Mouse (Mus musculus) erythroblast, embryonic 14.5 days (primary cell): ENCODE results near the gene Ryr3. TPM values are rescaled to one million over a fixed set of nuclear protein-coding genes. Genes with fewer than 3 reads are reported as not detected.

ENCODE experiments used
- H3K27me3 ChIP-seq: 2 replicates; pipeline ENCODE4 v1.6.1; 2012; ENCODE audit warnings: inconsistent platforms; ENCODE audit not compliant: control insufficient read depth
- H3K36me3 ChIP-seq: 2 replicates; pipeline ENCODE4 v1.6.1; 2012; ENCODE audit warnings: mild to moderate bottlenecking, inconsistent platforms; ENCODE audit not compliant: control insufficient read depth
- H3K4me1 ChIP-seq: 2 replicates; pipeline ENCODE4 v1.6.1; 2012; ENCODE audit warnings: inconsistent platforms; ENCODE audit not compliant: control insufficient read depth
- H3K4me3 ChIP-seq: replicated peaks from 2 replicates; pipeline ENCODE3; 2012; ENCODE audit warnings: moderate library complexity, mild to moderate bottlenecking, inconsistent platforms
- H3K9me3 ChIP-seq: 2 replicates; pipeline ENCODE4 v1.6.1; 2012; ENCODE audit warnings: low read length, inconsistent platforms, mixed read lengths; ENCODE audit not compliant: control insufficient read depth
- GATA1 ChIP-seq: IDR thresholded peaks from 2 replicates; pipeline ENCODE4 v1.6.1; 2012; ENCODE audit warnings: low read length, inconsistent platforms, mixed read lengths
- TAL1 ChIP-seq: IDR thresholded peaks from 3 replicates; pipeline ENCODE4 v1.6.1; 2012; ENCODE audit warnings: low read length, inconsistent platforms, mixed read lengths
- polyA plus RNA-seq: library from polyadenylated mRNA; stranded (reverse); fragments of >175 nt; gene quantifications from 2 replicates; pipeline ENCODE4 v1.2.3, GENCODE M21; 2012

The Ryr3 gene
- polyA plus RNA-seq, 1 experiment, result not detected

DNA sequence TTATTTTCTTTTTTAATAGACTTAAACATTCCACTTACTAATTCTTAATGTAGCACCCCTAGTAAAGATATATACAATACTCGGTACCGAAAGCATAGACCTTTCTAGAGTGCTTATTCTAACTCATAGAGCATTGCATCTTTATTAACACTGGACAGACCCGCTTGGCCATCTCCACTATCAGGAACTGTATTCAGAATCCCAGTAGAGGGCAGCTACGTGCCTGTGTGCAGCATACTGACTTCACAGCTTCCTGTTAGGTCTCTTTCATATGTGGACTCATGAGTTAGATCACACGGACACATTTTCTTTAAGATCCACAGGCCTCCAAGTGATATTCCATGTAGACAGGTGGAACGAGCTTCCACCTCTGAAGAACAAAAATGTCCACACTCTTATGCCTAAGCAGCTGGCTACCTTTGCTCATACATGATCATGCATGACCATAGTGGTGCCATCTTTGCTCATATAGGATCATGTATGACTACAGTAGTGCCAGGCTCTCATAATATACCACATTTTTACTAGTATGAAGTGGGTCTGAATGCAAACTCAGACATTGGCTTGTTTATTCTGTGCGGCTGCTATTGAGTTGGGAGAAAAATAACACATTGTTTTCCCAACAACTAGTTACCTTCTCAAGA lies 417.4 kb downstream of the Ryr3 start:
- H3K4me3 ChIP-seq, result no peak overlapping the region
- no peaks in the 10 kb centered on the region for H3K4me1 ChIP-seq
- H3K27me3 ChIP-seq, result no peaks in the 10 kb centered on the region
- H3K9me3 ChIP-seq, result no peaks in the 10 kb centered on the region
- no peak for TF ChIP-seq GATA1
- no peak for TF ChIP-seq TAL1
- H3K36me3 ChIP-seq, result no peaks in the 10 kb centered on the region

DNA sequence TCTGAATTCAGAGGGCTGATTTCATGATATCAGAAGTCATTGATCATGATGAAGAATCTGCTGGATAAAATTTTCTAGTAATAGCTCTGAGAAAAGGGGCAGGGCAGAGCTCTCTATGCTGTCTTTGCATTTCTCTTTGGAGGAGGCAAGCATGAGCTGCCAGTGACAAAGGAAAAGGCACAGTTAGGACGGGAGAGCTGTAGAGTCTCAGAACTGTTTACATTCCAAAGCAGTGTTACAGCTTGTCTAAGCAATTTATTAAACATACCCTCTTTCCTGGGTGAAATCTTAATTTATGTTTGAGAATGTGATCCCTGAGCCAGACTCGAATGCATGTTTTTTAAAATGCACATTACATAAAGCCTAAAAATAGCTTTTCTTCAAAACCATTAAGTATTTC lies 435.3 kb downstream of the Ryr3 start:
- Histone ChIP-seq H3K36me3 (no peaks in the 10 kb centered on the region), H3K4me3 (no peak overlapping the region), H3K27me3 (no peaks in the 10 kb centered on the region), H3K9me3 (no peaks in the 10 kb centered on the region), H3K4me1 (no peaks in the 10 kb centered on the region)
- TF ChIP-seq GATA1 (no peak), TAL1 (no peak)

DNA sequence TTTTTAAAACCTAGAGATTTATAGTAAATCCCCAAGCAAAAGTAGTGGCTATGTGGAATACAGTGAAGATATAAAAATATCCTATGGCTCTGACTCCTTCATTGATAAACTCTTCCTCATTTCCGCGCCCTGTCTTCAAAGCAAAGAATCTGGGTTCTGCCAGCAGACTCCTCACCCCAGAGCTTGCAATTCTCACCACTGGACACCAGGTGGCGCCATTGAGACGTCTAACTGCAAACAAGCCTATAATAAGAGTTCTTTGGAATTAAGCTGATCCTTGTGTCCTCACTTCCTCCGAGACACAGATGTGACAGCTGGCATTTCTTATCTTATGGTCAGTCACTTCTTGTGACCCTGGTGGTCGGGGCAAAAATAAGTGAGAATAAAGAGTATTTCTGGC lies 442.1 kb downstream of the Ryr3 start:
- Histone ChIP-seq H3K4me1 (no peaks in the 10 kb centered on the region), H3K27me3 (no peaks in the 10 kb centered on the region)
- TF ChIP-seq GATA1 (no peak), TAL1 (no peak)

DNA sequence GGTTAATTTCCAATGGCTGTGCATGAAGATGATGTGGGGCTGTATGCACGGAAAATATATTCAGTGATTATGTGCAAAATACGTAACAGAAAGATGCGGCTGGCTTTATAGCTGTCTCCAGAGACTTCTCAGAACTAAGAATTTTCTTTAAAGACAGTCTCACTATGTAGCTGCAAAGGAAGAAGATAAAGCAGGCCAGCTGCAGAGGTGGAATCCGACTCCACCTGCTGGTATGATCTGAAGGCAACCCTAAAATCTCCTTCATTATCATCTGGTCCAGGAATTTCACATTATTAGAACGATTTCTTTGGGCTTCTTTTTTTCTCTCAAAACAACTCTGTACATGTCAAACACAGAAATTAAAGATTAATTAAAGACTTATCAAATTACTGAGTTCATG lies 449.2 kb downstream of the Ryr3 start:
- TF ChIP-seq TAL1 (no peak), GATA1 (no peak)
- Histone ChIP-seq H3K9me3 (no peaks in the 10 kb centered on the region), H3K36me3 (no peaks in the 10 kb centered on the region), H3K4me3 (no peak overlapping the region), H3K4me1 (no peaks in the 10 kb centered on the region), H3K27me3 (no peaks in the 10 kb centered on the region)

More for the DNA sequence above, 442.1 kb downstream of the Ryr3 start:
- Histone ChIP-seq H3K4me3 (no peak overlapping the region), H3K36me3 (no peaks in the 10 kb centered on the region), H3K9me3 (no peaks in the 10 kb centered on the region)

DNA sequence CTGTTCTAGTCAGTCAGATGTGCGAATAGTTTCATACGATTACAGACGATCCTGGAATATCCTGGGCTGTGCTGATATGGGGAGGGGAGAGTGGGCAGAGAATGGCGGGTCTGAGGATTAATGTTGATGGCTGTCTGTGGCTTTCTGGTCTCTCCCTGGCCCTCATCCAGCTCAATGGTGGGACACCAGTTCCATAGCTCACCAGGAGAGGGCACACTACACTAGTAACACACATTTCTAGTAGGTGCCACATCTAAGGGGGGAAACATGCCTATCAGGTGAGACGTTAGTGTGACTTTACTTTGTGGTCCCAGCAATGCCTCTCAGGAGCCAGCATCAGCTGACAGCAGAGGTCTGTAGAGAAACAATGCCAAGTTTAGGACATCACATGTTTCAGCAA lies 451.9 kb downstream of the Ryr3 start:
- no peak for TF ChIP-seq TAL1
- Histone ChIP-seq H3K9me3 (no peaks in the 10 kb centered on the region), H3K36me3 (no peaks in the 10 kb centered on the region), H3K4me3 (no peak overlapping the region), H3K27me3 (no peaks in the 10 kb centered on the region), H3K4me1 (no peaks in the 10 kb centered on the region)

DNA sequence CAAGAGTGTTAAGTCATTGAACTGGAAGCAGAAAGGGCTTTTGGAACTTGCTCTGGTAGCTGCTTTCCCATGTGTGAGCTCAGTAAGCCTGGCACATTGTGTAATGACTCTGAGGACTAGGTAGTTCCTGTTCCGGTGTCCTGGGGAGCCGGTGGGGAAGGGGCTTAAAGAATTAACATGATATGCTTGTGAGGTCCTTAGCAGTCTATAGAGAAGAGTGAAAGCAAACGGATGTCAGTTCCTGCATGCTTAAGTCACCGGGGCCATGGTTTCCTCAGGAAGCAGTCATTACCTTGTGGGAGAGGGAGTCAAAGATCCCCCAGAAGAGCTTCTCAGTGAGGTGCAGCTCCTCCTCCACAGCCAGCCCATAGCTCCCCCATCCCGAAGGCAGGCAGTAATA lies 452.6 kb downstream of the Ryr3 start:
- no peak for TF ChIP-seq TAL1
- TF ChIP-seq GATA1, result no peak
- Histone ChIP-seq H3K36me3 (no peaks in the 10 kb centered on the region), H3K4me1 (no peaks in the 10 kb centered on the region), H3K27me3 (no peaks in the 10 kb centered on the region), H3K4me3 (no peak overlapping the region), H3K9me3 (no peaks in the 10 kb centered on the region)

DNA sequence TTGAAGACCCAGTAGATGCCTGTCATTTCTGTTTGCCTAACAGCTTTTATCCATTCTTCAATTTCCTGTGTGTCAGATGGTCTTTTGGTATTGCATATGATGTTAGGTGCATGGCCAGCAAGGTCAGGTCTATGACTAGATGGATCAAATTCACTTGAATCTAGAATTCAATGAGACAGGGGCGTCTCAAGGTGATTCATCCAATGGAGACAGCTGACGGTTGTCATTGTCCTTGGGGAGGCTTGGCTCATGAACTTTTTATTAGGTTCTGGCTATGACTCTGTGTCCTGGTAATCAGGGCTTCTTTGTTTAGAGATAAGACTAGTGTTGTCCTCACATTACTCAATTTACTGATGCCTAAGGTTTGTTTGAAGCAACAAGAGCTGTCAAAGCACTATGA lies 454.9 kb downstream of the Ryr3 start:
- H3K4me3 ChIP-seq, result no peak overlapping the region
- H3K9me3 ChIP-seq, result no peaks in the 10 kb centered on the region
- H3K36me3 ChIP-seq, result no peaks in the 10 kb centered on the region
- TF ChIP-seq GATA1 (no peak), TAL1 (no peak)
- no peaks in the 10 kb centered on the region for H3K27me3 ChIP-seq
- H3K4me1 ChIP-seq, result no peaks in the 10 kb centered on the region

DNA sequence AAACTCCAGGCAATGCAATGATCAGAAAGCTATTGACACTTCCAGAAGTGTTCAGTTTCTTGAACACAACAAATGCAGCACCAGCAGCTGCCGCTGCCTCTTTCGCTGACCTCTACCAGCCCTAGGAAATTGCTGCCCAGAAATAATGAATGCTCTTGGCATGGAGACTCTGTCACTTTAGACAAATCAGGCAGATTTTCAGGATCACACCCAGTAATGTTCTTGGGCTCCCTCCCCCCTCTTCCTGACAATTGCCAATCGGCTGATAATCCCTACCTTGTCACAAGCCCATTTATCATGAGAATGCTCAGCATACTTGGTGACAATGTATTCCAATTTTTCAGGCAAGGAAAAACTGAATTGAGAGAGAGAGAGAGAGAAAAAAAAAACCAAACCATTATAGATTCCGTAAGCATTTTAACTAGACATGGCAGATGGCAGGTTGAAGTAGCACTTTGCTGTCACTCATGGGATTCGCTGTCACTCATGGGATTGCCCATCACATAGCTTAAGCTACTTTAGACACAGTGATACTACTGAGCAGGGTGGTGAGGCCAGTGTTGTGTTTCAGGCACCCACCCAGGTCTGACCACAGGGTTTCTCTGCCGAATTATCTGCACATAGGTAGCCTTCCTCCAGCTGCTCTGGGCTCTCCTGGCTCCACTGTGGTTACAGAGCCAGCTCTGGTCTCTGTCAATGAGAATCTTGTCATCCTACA lies 455.5 kb downstream of the Ryr3 start:
- no peaks in the 10 kb centered on the region for H3K27me3 ChIP-seq
- H3K4me1 ChIP-seq, result no peaks in the 10 kb centered on the region
- H3K36me3 ChIP-seq, result no peaks in the 10 kb centered on the region
- no peak overlapping the region for H3K4me3 ChIP-seq
- H3K9me3 ChIP-seq, result no peaks in the 10 kb centered on the region
- TF ChIP-seq TAL1 (no peak), GATA1 (no peak)

DNA sequence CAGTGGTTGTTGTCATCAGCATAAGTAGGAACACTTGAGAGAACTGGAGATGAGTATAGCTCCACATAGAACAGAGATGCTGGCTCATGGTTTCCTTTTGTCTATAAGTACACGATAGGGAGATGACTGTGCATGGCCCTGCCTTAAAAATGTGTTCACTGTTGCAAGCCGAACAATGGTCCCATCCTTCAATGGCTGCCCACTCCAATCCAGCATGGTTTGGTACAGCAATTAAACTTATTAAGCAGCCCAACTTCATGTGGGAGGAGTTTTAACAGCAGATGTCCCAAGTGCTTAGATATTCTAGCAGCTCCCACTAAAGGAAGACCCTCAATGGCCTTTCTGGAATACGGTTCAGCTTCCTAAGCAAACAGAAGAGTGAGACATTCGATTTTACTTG lies 456.2 kb downstream of the Ryr3 start:
- no peaks in the 10 kb centered on the region for H3K4me1 ChIP-seq
- TF ChIP-seq GATA1, result no peak
- TF ChIP-seq TAL1, result no peak
- no peaks in the 10 kb centered on the region for H3K9me3 ChIP-seq
- H3K36me3 ChIP-seq, result no peaks in the 10 kb centered on the region
- no peaks in the 10 kb centered on the region for H3K27me3 ChIP-seq
- no peak overlapping the region for H3K4me3 ChIP-seq

DNA sequence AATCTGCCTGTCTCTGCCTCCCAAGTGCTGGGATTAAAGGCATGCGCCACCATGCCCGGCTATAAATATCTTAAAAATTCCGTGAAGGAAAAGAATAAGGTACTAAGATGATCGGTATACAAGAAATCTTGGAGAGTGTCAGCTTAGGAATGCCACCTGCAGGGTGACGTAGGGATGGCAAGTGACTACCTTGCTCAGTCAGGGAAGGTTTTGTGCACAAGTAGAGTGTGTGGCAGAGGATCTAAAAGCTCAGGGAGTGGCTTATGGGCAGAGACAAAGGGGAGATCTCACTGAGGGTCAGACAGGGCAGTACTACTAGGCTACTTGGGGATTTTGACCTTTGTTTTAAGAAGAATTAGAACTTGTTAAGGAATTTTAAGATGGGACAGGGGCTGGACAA lies 457.2 kb downstream of the Ryr3 start:
- no peak for TF ChIP-seq TAL1
- TF ChIP-seq GATA1, result no peak
- H3K27me3 ChIP-seq, result no peaks in the 10 kb centered on the region
- H3K4me1 ChIP-seq, result no peaks in the 10 kb centered on the region
- H3K36me3 ChIP-seq, result no peaks in the 10 kb centered on the region
- no peak overlapping the region for H3K4me3 ChIP-seq
- H3K9me3 ChIP-seq, result no peaks in the 10 kb centered on the region
